Mouse (Mus musculus) cortical plate, adult 2 months (tissue): ENCODE measurements around the gene Fank1.

ENCODE experiments used
- CTCF ChIP-seq: fragments of 200-500 bp; IDR thresholded peaks from 2 replicates; pipeline ENCODE4 v1.5.1; 2011; ENCODE audit warnings: mild to moderate bottlenecking, control low read depth, low read length; ENCODE audit not compliant: insufficient read depth; ENCODE audit errors: extremely low read depth
- POLR2A ChIP-seq: fragments of 200-500 bp; IDR thresholded peaks from 2 replicates; pipeline ENCODE4 v1.6.1; 2011; ENCODE audit warnings: mild to moderate bottlenecking, low read length, control low read depth; ENCODE audit not compliant: insufficient read depth; ENCODE audit errors: extremely low read depth

GRCm38 (mm10) chr7:133765849-133766243, 10.8 kb upstream of the Fank1 start:
- TF ChIP-seq CTCF = no peak
- no peak for TF ChIP-seq POLR2A
